12 mouse cellular contexts compared by ENCODE assay signal in the genomic region with DNA sequence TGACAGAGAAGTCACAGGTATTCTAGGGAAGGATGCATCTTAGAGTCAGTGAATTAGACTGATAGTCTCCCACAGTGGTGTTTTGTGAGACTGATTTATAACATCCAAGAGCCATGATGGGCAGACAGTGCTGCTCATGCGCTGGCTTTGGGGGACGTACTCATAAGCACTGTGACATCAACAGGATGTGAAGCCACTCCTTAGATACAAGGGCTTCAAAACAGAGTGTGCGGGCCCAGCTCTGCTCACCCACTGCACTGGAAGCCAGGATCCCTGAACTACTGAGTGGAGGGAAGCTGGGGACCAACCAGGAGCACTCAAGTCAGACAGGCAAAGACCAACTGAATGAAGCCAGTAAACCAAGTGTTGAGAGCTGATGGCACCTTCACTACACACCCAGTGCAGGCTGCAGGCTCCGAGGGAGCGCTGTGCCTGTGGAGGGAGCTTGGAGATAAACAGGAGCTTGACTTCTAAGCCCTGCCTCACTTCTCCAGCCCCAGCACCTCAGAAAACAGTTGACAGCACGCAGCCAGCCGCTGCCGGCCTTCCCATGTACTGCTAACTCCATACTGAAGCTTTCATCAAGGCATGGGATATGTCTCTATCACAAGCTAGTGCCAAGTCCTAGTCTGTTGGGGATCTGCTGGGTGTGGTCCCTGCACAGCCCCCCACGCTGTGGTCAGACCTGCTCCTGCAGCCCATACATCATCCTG.
DNase-seq lines count a peak whose midpoint lies in the region; ATAC-seq and TF ChIP-seq lines count a peak whose summit lies in the region.
"Had no signal": no experiment of that assay in that cellular context is flagged by ENCODE, and none has a peak within 500 bp of the region (broad histone marks: within the 10 kb centered on the region; RNA-seq: fewer than 3 reads in every experiment).

No protein-coding gene starts in this region.

- DNase-seq in lung, adult 18-20 months: no peak
- peak; percentile 31 for DNase-seq in limb, embryonic 11.5 days (ENCODE audit: low spot score)
- peak; percentile 19 to 58 for DNase-seq in lung, postnatal 4 days
- DNase-seq in cerebellum, adult 2 months: no peak
- DNase-seq: cerebellum, adult 8-10 months; right cerebral cortex, postnatal 4 days; thymus, postnatal 25 days had no signal

- TF ChIP-seq POLR2A in cerebellum, adult 2 months (IDR thresholded peaks at IDR 0.05; ENCODE audit: borderline replicate concordance, insufficient read depth, low read length): no peak

- no peak overlapping the region for H3K27ac ChIP-seq in lung, embryonic 15.5 days
- H3K27ac ChIP-seq in embryonic facial prominence, embryonic 13.5 days: no peak overlapping the region
- no peak overlapping the region for H3K27ac ChIP-seq in limb, embryonic 11.5 days (replicated peaks; ENCODE audit: low read depth, low read length)
- no peak overlapping the region for H3K27ac ChIP-seq in kidney, embryonic 14.5 days (ENCODE audit: low read depth, low read length)
- H3K27ac ChIP-seq in cerebellum, adult 2 months (ENCODE audit: insufficient read depth, low read length): no peak overlapping the region
- H3K27ac ChIP-seq: hindbrain, embryonic 15.5 days; neural tube, embryonic 12.5 days had no signal

- ATAC-seq in lung, embryonic 15.5 days (ENCODE audit: borderline replicate concordance, extremely low read depth, low FRiP score, low TSS enrichment): peak; percentile 61; the same call in 1 of the 2 replicates
- no peak for ATAC-seq in embryonic facial prominence, embryonic 13.5 days (ENCODE audit: insufficient number of reproducible peaks, insufficient read depth, low FRiP score, low TSS enrichment, low read depth)
- no peak for ATAC-seq in limb, embryonic 11.5 days (ENCODE audit: insufficient number of reproducible peaks, low FRiP score, low TSS enrichment, low read depth)
- ATAC-seq in kidney, embryonic 14.5 days (ENCODE audit: low FRiP score, low TSS enrichment): no peak

- no peaks in the 10 kb centered on the region for H3K36me3 ChIP-seq in lung, embryonic 15.5 days
- H3K36me3 ChIP-seq in embryonic facial prominence, embryonic 13.5 days: no peaks in the 10 kb centered on the region
- H3K36me3 ChIP-seq in limb, embryonic 11.5 days (ENCODE audit: control insufficient read depth, insufficient read depth, low read length): no peaks in the 10 kb centered on the region
- H3K36me3 ChIP-seq in kidney, embryonic 14.5 days (ENCODE audit: control insufficient read depth, insufficient read depth, low read length): no peaks in the 10 kb centered on the region
- H3K36me3 ChIP-seq: hindbrain, embryonic 15.5 days; neural tube, embryonic 12.5 days had no signal

- H3K9me3 ChIP-seq in lung, embryonic 15.5 days: no peaks in the 10 kb centered on the region
- no peaks in the 10 kb centered on the region for H3K9me3 ChIP-seq in embryonic facial prominence, embryonic 13.5 days
- H3K9me3 ChIP-seq in limb, embryonic 11.5 days (ENCODE audit: control insufficient read depth, low read length): no peaks in the 10 kb centered on the region
- H3K9me3 ChIP-seq in kidney, embryonic 14.5 days (ENCODE audit: control insufficient read depth, low read length): no peaks in the 10 kb centered on the region
- H3K9me3 ChIP-seq: hindbrain, embryonic 15.5 days; neural tube, embryonic 12.5 days had no signal

- H3K4me2 ChIP-seq in lung, embryonic 15.5 days: no peak overlapping the region
- no peak overlapping the region for H3K4me2 ChIP-seq in embryonic facial prominence, embryonic 13.5 days
- H3K4me2 ChIP-seq in limb, embryonic 11.5 days (ENCODE audit: low read depth, severe bottlenecking): no peak overlapping the region; the same call in 1 of the 2 replicates
- no peak overlapping the region for H3K4me2 ChIP-seq in kidney, embryonic 14.5 days (replicated peaks; ENCODE audit: low read depth, low read length)
- H3K4me2 ChIP-seq: hindbrain, embryonic 15.5 days; neural tube, embryonic 12.5 days had no signal

- H3K4me1 ChIP-seq in lung, embryonic 15.5 days: peaks cover 6% of the 10 kb centered on the region; the same call in 1 of the 2 replicates
- peaks cover 9% of the 10 kb centered on the region; the same call in 1 of the 2 replicates for H3K4me1 ChIP-seq in embryonic facial prominence, embryonic 13.5 days
- H3K4me1 ChIP-seq in limb, embryonic 11.5 days (ENCODE audit: control insufficient read depth, insufficient read depth, low read length): peaks cover 14% of the 10 kb centered on the region
- H3K4me1 ChIP-seq in kidney, embryonic 14.5 days (ENCODE audit: control insufficient read depth, insufficient read depth, low read length): no peaks in the 10 kb centered on the region
- H3K4me1 ChIP-seq in cerebellum, adult 2 months (ENCODE audit: control insufficient read depth, insufficient read depth, low read length): no peaks in the 10 kb centered on the region
- H3K4me1 ChIP-seq: hindbrain, embryonic 15.5 days; neural tube, embryonic 12.5 days had no signal

- WGBS in lung, embryonic 15.5 days: 44% methylated on average over 9 of the region's 9 CpGs
- 85% methylated on average over 9 of the region's 9 CpGs for WGBS in embryonic facial prominence, embryonic 13.5 days
- 57% methylated on average over 9 of the region's 9 CpGs for WGBS in limb, embryonic 11.5 days
- WGBS in kidney, embryonic 14.5 days: 72% methylated on average over 9 of the region's 9 CpGs
- 91% methylated on average over 9 of the region's 9 CpGs for whole genome bisulfite sequencing in cerebellum, adult 2 months

- no peaks in the 10 kb centered on the region; the same call in 1 of the 2 replicates for H3K27me3 ChIP-seq in lung, embryonic 15.5 days
- no peaks in the 10 kb centered on the region for H3K27me3 ChIP-seq in embryonic facial prominence, embryonic 13.5 days
- H3K27me3 ChIP-seq in limb, embryonic 11.5 days (ENCODE audit: control insufficient read depth, insufficient read depth, low read length): no peaks in the 10 kb centered on the region
- H3K27me3 ChIP-seq in kidney, embryonic 14.5 days (ENCODE audit: control insufficient read depth, insufficient read depth, low read length): peaks cover 11% of the 10 kb centered on the region; the same call in 1 of the 2 replicates
- no peaks in the 10 kb centered on the region for H3K27me3 ChIP-seq in cerebellum, adult 2 months (ENCODE audit: control insufficient read depth, insufficient read depth, low read length)
- H3K27me3 ChIP-seq: hindbrain, embryonic 15.5 days; neural tube, embryonic 12.5 days had no signal

- TF ChIP-seq CTCF in cerebellum, adult 2 months (IDR thresholded peaks at IDR 0.05; ENCODE audit: borderline replicate concordance, insufficient read depth, low read depth, low read length): no peak

- H3K9ac ChIP-seq in lung, embryonic 15.5 days: no peak overlapping the region
- peak overlapping the region; percentile 32; the same call in 1 of the 2 replicates for H3K9ac ChIP-seq in embryonic facial prominence, embryonic 13.5 days
- H3K9ac ChIP-seq in limb, embryonic 11.5 days (ENCODE audit: low read length): no peak overlapping the region
- H3K9ac ChIP-seq in kidney, embryonic 14.5 days (ENCODE audit: low read depth, low read length): no peak overlapping the region
- H3K9ac ChIP-seq: hindbrain, embryonic 15.5 days; neural tube, embryonic 12.5 days had no signal

- H3K4me3 ChIP-seq in lung, embryonic 15.5 days: no peak overlapping the region
- no peak overlapping the region for H3K4me3 ChIP-seq in embryonic facial prominence, embryonic 13.5 days
- H3K4me3 ChIP-seq in limb, embryonic 11.5 days (ENCODE audit: low read depth, low read length): no peak overlapping the region
- no peak overlapping the region for H3K4me3 ChIP-seq in kidney, embryonic 14.5 days (ENCODE audit: low read length)
- H3K4me3 ChIP-seq in cerebellum, adult 2 months (replicated peaks; ENCODE audit: insufficient read depth, low read depth, low read length): no peak overlapping the region
- H3K4me3 ChIP-seq: hindbrain, embryonic 15.5 days; neural tube, embryonic 12.5 days had no signal

Comparison
In these comparisons a context has a peak if more than half of its experiments do, and no peak if none do; other contexts are left out.
1. DNase-seq: peak in limb, embryonic 11.5 days (single experiment) and lung, postnatal 4 days (2 of 2); none in lung, adult 18-20 months (0 of 2) and cerebellum, adult 2 months (0 of 2).